Mouse (Mus musculus): Measurements from ENCODE around the gene Prkg1. TPM values are rescaled to one million over a fixed set of nuclear protein-coding genes. Genes with fewer than 3 reads are reported as not detected.

The Prkg1 gene
- polyA plus RNA-seq, 1 experiment = 5.9 TPM

DNA sequence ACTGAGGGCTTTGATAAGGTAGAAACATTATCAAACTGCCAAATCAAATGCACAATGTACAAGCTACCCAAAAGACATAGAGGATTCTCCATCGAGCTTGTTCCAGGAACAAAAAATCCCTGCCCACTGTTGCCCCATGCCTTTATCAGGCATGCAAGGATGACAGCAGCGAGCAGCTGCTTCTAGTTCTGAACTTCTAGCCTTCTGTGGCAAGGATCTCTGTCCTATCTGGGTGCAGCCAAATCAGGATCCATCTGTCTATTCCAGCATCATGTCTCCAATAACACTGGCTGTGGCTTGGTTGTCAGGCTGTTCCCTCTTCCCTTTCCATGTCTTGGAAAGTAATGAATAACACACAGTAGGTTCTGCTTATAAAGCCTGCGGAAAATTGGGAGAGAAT, 640.2 kb downstream of the Prkg1 start:
- Histone ChIP-seq H3K4me1 (ENCODE audit: control insufficient read depth, insufficient read depth, low read length) (no peaks in the 10 kb centered on the region), H3K4me3 (ENCODE audit: insufficient read depth, low read length) (no peak overlapping the region), H3K27ac (ENCODE audit: insufficient read depth, low read length) (no peak overlapping the region)
- TF ChIP-seq POLR2A (IDR thresholded peaks at IDR 0.05; ENCODE audit: extremely low read depth, insufficient read depth, low read length) = no peak
- no peak for TF ChIP-seq CTCF (IDR thresholded peaks at IDR 0.05; ENCODE audit: extremely low read depth, insufficient read depth, low read length)

DNA sequence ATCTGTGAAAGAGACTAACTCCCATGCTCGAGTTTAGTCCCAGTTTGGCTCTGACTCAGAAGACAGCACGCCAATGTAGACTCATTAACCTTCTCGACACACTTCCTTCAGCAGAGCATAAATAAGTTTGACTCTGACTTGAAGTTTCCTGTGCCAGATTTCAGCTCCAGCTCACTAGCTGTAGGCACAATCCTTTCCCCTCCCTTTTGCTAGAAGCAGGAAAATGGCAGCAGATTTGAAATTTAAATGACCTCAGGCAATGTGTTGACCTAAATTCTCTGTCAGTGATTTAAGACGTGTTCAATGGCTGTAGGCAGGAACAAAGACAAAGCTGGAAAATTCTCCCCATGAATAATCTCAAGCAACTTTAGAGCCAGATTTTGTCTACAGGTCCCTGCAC, 650.1 kb downstream of the Prkg1 start:
- no peak overlapping the region for H3K4me3 ChIP-seq (ENCODE audit: insufficient read depth, low read length)
- H3K4me1 ChIP-seq (ENCODE audit: control insufficient read depth, insufficient read depth, low read length) = no peaks in the 10 kb centered on the region; the same call in 1 of the 2 replicates
- no peak for TF ChIP-seq POLR2A (IDR thresholded peaks at IDR 0.05; ENCODE audit: extremely low read depth, insufficient read depth, low read length)
- no peak for TF ChIP-seq CTCF (IDR thresholded peaks at IDR 0.05; ENCODE audit: extremely low read depth, insufficient read depth, low read length)
- no peak overlapping the region for H3K27ac ChIP-seq (ENCODE audit: insufficient read depth, low read length)

DNA sequence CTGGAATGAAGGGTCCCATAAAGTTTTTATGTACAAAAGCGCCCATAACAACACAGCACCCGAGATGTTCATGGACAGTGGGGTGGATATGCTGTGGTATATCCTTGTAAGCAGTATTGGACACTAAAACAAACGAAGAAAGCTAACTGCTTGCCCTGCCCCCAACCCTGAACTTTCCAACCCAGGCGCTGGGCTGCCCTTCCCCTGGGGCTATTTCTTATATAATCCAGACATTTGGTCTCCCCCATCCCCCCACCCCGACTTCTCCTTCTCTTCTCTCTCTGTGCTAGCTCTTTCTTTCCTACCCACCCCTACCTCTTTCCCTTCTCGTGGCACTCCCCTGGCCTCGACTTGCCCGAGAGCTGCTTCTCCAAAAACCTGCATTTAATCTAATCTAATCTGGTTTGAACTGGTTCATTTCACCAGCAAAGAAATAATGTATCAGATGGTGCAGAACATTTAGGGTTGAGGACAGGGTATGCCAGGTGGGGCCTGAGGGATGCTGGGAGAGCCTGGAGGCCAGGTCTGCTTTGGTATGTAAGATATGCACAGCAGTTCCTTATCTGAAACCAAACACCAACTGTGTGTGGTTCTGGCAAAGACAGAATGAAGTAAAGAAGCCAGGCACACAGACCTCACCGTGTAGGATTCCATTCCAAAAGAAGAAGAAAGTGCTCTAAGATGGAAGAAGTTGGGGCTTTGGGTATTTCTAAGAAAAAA, 657.8 kb downstream of the Prkg1 start:
- Histone ChIP-seq H3K4me3 (ENCODE audit: insufficient read depth, low read length) (no peak overlapping the region), H3K27ac (ENCODE audit: insufficient read depth, low read length) (no peak overlapping the region)
- no peak for TF ChIP-seq POLR2A (IDR thresholded peaks at IDR 0.05; ENCODE audit: extremely low read depth, insufficient read depth, low read length)
- no peak for TF ChIP-seq CTCF (IDR thresholded peaks at IDR 0.05; ENCODE audit: extremely low read depth, insufficient read depth, low read length)

DNA sequence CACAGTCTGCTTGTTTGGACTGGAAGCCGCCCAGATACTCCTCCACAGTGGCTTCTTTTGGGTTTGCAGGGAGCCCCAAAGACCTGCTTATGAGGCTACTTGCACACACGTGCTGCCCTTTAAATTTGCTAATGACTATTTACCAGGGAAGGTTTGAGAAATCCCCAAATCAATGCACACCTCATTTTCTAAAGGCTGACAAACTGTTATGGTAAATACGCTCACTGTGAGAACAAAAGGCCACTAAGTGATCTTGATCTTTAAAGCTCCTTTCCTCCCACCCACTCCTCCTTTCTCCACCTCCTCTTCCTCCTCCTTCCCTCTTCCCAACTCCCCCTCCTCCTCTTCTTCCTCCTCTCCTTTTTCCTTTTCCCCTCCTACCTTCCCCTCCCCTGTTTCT, 658.8 kb downstream of the Prkg1 start:
- H3K27ac ChIP-seq (ENCODE audit: insufficient read depth, low read length) = no peak overlapping the region
- H3K4me3 ChIP-seq (ENCODE audit: insufficient read depth, low read length) = no peak overlapping the region
- TF ChIP-seq POLR2A (IDR thresholded peaks at IDR 0.05; ENCODE audit: extremely low read depth, insufficient read depth, low read length) (no peak), CTCF (IDR thresholded peaks at IDR 0.05; ENCODE audit: extremely low read depth, insufficient read depth, low read length) (no peak)
- no peaks in the 10 kb centered on the region for H3K4me1 ChIP-seq (ENCODE audit: control insufficient read depth, insufficient read depth, low read length)

More for the DNA sequence above, 657.8 kb downstream of the Prkg1 start:
- H3K4me1 ChIP-seq (ENCODE audit: control insufficient read depth, insufficient read depth, low read length) = no peaks in the 10 kb centered on the region

DNA sequence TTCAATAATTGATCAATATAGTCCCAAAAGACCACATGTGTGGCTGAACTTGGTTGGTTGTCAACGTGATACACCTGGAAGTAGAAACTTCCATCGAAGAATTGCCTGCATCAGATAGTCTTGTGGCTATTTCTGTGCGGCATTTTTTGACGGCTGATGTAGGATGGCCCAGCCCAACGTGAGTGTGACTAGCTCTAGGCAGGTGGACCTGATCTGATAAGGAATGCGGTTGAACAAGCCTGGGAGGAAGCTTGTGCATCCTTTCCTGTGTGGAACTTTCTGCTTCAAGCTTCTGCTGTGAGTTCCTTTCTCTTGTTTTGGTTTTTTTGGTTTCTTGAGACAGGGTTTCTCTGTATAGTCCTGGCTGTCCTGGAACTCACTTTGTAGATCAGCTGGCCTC, 660.1 kb downstream of the Prkg1 start:
- no peak for TF ChIP-seq POLR2A (IDR thresholded peaks at IDR 0.05; ENCODE audit: extremely low read depth, insufficient read depth, low read length)
- TF ChIP-seq CTCF (IDR thresholded peaks at IDR 0.05; ENCODE audit: extremely low read depth, insufficient read depth, low read length) = no peak

DNA sequence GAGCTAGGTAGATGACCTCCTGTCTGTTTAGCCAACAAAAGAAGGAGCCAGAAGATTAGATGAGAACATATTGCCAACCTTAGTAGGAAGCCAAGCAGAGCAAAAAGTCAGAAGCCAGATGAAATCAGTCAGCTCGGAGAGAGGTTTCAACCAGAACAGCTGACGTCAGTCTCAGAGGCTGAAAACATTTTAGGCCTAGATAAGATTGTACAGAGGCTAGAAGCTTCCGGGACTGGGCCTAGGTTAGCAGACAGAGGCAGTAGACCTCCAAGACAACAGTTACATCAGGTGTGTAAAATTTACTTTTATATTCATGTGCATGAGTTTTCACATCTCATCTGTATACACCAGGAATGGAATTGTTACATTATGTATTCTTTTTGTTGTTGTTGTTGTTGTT, 665.5 kb downstream of the Prkg1 start:
- no peaks in the 10 kb centered on the region for H3K4me1 ChIP-seq (ENCODE audit: control insufficient read depth, insufficient read depth, low read length)
- TF ChIP-seq CTCF (IDR thresholded peaks at IDR 0.05; ENCODE audit: extremely low read depth, insufficient read depth, low read length) = no peak
- TF ChIP-seq POLR2A (IDR thresholded peaks at IDR 0.05; ENCODE audit: extremely low read depth, insufficient read depth, low read length) = no peak
- no peak overlapping the region for H3K4me3 ChIP-seq (ENCODE audit: insufficient read depth, low read length)
- no peak overlapping the region for H3K27ac ChIP-seq (ENCODE audit: insufficient read depth, low read length)

More for the DNA sequence above, 660.1 kb downstream of the Prkg1 start:
- Histone ChIP-seq H3K27ac (ENCODE audit: insufficient read depth, low read length) (no peak overlapping the region), H3K4me1 (ENCODE audit: control insufficient read depth, insufficient read depth, low read length) (no peaks in the 10 kb centered on the region), H3K4me3 (ENCODE audit: insufficient read depth, low read length) (no peak overlapping the region)

DNA sequence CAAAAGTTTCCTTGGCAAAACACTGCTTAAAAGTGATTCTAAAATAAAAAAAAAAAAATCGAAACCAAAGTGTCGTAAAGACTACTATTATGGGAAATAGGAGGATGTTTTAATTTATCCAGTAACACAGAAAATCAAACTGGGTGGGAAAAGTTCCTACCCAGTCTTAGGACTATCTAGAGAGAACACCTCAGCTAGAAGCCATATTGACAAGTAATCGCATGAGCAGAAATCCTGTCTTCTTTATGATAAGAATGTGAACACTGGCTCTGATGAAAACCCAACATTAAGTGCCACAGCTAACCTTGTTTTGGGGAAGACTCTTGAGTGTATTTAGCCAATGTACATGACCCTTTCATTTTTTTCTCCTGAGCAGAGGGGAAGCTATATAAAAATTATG, 667.0 kb downstream of the Prkg1 start:
- H3K4me1 ChIP-seq (ENCODE audit: control insufficient read depth, insufficient read depth, low read length) = no peaks in the 10 kb centered on the region
- H3K27ac ChIP-seq (ENCODE audit: insufficient read depth, low read length) = no peak overlapping the region
- no peak for TF ChIP-seq POLR2A (IDR thresholded peaks at IDR 0.05; ENCODE audit: extremely low read depth, insufficient read depth, low read length)
- no peak for TF ChIP-seq CTCF (IDR thresholded peaks at IDR 0.05; ENCODE audit: extremely low read depth, insufficient read depth, low read length)
- no peak overlapping the region for H3K4me3 ChIP-seq (ENCODE audit: insufficient read depth, low read length)

DNA sequence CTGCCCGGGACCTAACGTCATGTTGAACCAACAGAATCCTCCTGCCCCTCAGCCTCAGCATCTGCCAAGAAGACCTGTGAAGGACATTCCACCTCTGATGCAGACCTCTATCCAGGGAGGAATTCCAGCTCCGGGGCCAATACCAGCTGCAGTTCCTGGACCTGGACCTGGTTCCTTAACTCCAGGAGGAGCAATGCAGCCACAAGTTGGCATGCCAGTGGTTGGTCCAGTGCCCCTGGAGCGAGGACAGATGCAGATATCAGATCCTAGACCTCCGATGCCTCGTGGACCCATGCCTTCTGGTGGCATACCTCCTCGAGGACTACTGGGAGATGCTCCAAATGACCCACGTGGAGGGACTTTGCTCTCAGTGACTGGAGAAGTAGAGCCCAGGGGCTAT, 681.1 kb downstream of the Prkg1 start:
- TF ChIP-seq CTCF (IDR thresholded peaks at IDR 0.05; ENCODE audit: extremely low read depth, insufficient read depth, low read length) (no peak), POLR2A (IDR thresholded peaks at IDR 0.05; ENCODE audit: extremely low read depth, insufficient read depth, low read length) (no peak)
- Histone ChIP-seq H3K4me3 (ENCODE audit: insufficient read depth, low read length) (peak overlapping the region; percentile 65; the same call in 1 of the 2 replicates), H3K27ac (ENCODE audit: insufficient read depth, low read length) (no peak overlapping the region), H3K4me1 (ENCODE audit: control insufficient read depth, insufficient read depth, low read length) (peaks cover 8% of the 10 kb centered on the region)

DNA sequence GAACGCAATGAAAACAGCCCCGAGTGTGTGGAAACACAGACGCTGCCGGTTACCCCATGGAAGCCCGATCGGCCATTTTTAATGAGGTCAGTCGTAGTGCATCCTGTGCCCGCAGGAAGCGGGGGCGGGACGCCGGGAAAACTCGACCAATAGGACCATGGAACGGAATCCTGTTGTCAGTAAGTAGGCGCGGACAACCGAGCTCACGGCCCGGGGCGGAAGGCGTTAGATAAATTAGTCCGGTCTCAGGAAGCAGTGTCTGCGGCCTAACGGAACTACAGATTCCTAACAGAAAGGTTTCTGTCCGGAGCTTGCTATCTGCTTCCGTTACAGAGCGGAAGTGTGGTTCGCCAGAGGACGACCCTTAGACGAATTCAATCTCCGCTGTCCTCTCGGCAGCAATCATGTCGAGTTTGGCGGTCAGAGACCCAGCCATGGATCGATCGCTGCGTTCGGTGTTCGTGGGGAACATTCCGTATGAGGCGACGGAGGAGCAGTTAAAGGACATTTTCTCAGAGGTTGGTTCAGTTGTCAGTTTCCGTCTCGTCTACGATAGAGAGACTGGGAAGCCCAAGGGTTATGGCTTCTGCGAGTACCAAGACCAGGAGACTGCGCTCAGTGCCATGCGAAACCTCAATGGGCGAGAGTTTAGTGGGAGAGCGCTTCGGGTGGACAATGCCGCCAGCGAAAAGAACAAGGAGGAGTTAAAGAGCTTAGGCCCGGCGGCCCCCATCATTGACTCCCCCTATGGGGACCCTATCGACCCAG, 682.0 kb downstream of the Prkg1 start, which contains the start of gene Cstf2t:
Gene Cstf2t (plus strand): TSS at position 176 of the 768 bp plus-strand sequence.
- Histone ChIP-seq H3K4me3 (ENCODE audit: insufficient read depth, low read length) (peak within 1 kb of the TSS; percentile 65), H3K4me1 (ENCODE audit: control insufficient read depth, insufficient read depth, low read length) (peaks cover 8% of the 10 kb centered on the region), H3K27ac (ENCODE audit: insufficient read depth, low read length) (0 out of 2 replicates have a peak within 1 kb of the TSS, but pooled peaks have one; percentile 25)
- TF ChIP-seq CTCF (IDR thresholded peaks at IDR 0.05; ENCODE audit: extremely low read depth, insufficient read depth, low read length) (no peak), POLR2A (IDR thresholded peaks at IDR 0.05; ENCODE audit: extremely low read depth, insufficient read depth, low read length) (peak; percentile 94)
